Mouse (Mus musculus) testis, adult 2 months (tissue): ENCODE data around the gene Als2. TPM values are rescaled to one million over a fixed set of nuclear protein-coding genes. Genes with fewer than 3 reads are reported as not detected.

Experiments used
- H3K27ac ChIP-seq: fragments of 200-500 bp; 2 replicates; pipeline ENCODE4 v1.5.1; 2012; ENCODE audit warnings: low read depth, low read length; ENCODE audit not compliant: control insufficient read depth, insufficient read depth
- H3K27me3 ChIP-seq: fragments of 200-500 bp; 2 replicates; pipeline ENCODE4 v1.6.1; 2012; ENCODE audit warnings: mild to moderate bottlenecking, low read length, moderate library complexity; ENCODE audit not compliant: control insufficient read depth, insufficient read depth
- H3K36me3 ChIP-seq: fragments of 200-500 bp; 2 replicates; pipeline ENCODE4 v1.6.1; 2012; ENCODE audit warnings: mild to moderate bottlenecking, low read length; ENCODE audit not compliant: control insufficient read depth, insufficient read depth
- H3K4me1 ChIP-seq: fragments of 200-500 bp; 2 replicates; pipeline ENCODE4 v1.6.1; 2012; ENCODE audit warnings: low read length; ENCODE audit not compliant: control insufficient read depth, insufficient read depth
- H3K4me3 ChIP-seq: fragments of 200-500 bp; 2 replicates; pipeline ENCODE4 v1.5.1; 2012; ENCODE audit warnings: low read depth, mild to moderate bottlenecking, low read length, moderate library complexity, mixed read lengths; ENCODE audit not compliant: control insufficient read depth
- CTCF ChIP-seq: fragments of 200-500 bp; IDR thresholded peaks from 2 replicates; pipeline ENCODE4 v1.5.1; 2012; ENCODE audit warnings: low read depth, mild to moderate bottlenecking, inconsistent platforms, low read length, moderate library complexity; ENCODE audit not compliant: control insufficient read depth, insufficient read depth, insufficient replicate concordance
- POLR2A ChIP-seq: fragments of 200-500 bp; IDR thresholded peaks from 2 replicates; pipeline ENCODE4 v1.6.1; 2012; ENCODE audit warnings: low read depth, mild to moderate bottlenecking, inconsistent platforms, low read length, moderate library complexity; ENCODE audit not compliant: control insufficient read depth
- polyA plus RNA-seq: library from polyadenylated mRNA; depleted of rRNA; stranded (reverse); fragments of >200 nt; gene quantifications from 2 replicates; pipeline ENCODE4 v1.2.3, GENCODE M21; 2012

Als2 gene
- polyA plus RNA-seq, 1 experiment: 7.1 TPM

- Histone ChIP-seq H3K27ac (no peak overlapping the region), H3K4me1 (no peaks in the 10 kb centered on the region), H3K27me3 (no peaks in the 10 kb centered on the region), H3K36me3 (no peaks in the 10 kb centered on the region), H3K4me3 (no peak overlapping the region)
- TF ChIP-seq CTCF: no peak
- no peak for TF ChIP-seq POLR2A
Measured at GRCm38 (mm10) chr1:59228552-59228951, 8.5 kb downstream of the Als2 start.

DNA sequence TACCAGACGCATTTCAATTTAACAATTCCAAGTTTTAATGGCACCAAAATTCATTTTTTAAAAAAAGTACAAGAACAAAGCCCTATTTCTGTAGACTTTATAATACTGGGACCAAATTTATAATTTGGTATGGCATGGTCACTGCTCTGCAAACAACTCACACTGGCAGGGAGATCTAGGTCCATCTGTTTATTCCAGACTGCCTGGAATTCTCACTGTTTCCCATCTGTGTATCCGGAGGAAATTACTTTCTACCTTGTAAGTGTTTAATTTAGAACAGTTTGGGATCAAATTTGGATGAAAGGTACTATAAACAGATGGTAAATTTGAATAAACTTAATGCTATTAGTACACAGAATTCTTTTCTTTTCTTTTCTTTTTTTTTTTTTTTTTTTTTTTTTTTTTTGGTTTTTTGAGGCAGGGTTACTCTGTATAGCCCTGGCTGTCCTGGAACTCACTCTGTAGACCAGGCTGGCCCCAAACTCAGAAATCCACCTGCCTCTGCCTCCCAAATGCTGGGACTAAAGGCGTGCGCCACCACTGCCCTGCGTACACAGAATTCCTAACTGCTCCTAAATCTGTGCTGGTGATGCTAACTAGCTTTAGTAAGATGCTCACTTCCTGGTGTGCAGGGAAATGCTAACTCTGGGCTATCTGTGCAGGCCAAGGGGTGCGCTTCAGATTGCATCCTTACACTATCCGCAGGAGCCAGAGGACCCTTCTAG lies 14.8 kb downstream of the Als2 start:
- Histone ChIP-seq H3K27ac (no peak overlapping the region), H3K27me3 (no peaks in the 10 kb centered on the region), H3K36me3 (no peaks in the 10 kb centered on the region), H3K4me1 (no peaks in the 10 kb centered on the region), H3K4me3 (no peak overlapping the region)
- TF ChIP-seq POLR2A (no peak), CTCF (no peak)

- H3K27ac ChIP-seq: no peak overlapping the region
- H3K36me3 ChIP-seq: peaks cover under 1% of the 10 kb centered on the region; the same call in 1 of the 2 replicates
- no peak overlapping the region for H3K4me3 ChIP-seq
- TF ChIP-seq POLR2A: no peak
- TF ChIP-seq CTCF: no peak
- H3K4me1 ChIP-seq: no peaks in the 10 kb centered on the region
- no peaks in the 10 kb centered on the region for H3K27me3 ChIP-seq
Measured at GRCm38 (mm10) chr1:59221591-59221990, 15.4 kb downstream of the Als2 start.

- Histone ChIP-seq H3K4me1 (no peaks in the 10 kb centered on the region), H3K27me3 (no peaks in the 10 kb centered on the region), H3K27ac (no peak overlapping the region), H3K36me3 (peaks cover 3% of the 10 kb centered on the region; the same call in 1 of the 2 replicates), H3K4me3 (no peak overlapping the region)
- TF ChIP-seq POLR2A (no peak), CTCF (no peak)
Measured at GRCm38 (mm10) chr1:59220371-59220770, 16.7 kb downstream of the Als2 start.

GRCm38 (mm10) chr1:59215446-59215845 lies 21.6 kb downstream of the Als2 start:
- Histone ChIP-seq H3K4me1 (no peaks in the 10 kb centered on the region), H3K36me3 (peaks cover 3% of the 10 kb centered on the region; the same call in 1 of the 2 replicates), H3K4me3 (no peak overlapping the region), H3K27me3 (no peaks in the 10 kb centered on the region), H3K27ac (no peak overlapping the region)
- no peak for TF ChIP-seq CTCF
- TF ChIP-seq POLR2A: no peak

DNA sequence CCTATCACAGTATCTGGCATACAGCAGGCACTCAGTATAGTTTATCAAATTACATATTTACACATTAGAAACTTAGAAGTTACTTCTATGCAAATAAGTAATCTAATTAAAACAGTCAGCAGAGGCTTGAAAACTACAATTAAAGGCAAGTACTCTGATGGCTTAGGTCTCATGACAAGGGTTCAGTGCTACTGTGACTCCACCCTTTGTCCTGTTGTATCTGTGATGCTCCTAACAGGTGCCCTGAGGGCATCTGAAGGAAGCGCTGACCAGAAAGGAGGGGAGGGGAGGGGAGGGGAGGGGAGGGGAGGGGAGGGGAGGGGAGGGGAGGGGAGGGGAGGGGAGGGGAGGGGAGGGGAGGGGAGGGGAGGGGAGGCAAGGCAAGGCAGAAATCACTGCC lies 24.1 kb downstream of the Als2 start:
- Histone ChIP-seq H3K4me1 (no peaks in the 10 kb centered on the region), H3K4me3 (no peak overlapping the region), H3K36me3 (peaks cover 6% of the 10 kb centered on the region), H3K27me3 (no peaks in the 10 kb centered on the region), H3K27ac (no peak overlapping the region)
- TF ChIP-seq POLR2A: no peak
- no peak for TF ChIP-seq CTCF

DNA sequence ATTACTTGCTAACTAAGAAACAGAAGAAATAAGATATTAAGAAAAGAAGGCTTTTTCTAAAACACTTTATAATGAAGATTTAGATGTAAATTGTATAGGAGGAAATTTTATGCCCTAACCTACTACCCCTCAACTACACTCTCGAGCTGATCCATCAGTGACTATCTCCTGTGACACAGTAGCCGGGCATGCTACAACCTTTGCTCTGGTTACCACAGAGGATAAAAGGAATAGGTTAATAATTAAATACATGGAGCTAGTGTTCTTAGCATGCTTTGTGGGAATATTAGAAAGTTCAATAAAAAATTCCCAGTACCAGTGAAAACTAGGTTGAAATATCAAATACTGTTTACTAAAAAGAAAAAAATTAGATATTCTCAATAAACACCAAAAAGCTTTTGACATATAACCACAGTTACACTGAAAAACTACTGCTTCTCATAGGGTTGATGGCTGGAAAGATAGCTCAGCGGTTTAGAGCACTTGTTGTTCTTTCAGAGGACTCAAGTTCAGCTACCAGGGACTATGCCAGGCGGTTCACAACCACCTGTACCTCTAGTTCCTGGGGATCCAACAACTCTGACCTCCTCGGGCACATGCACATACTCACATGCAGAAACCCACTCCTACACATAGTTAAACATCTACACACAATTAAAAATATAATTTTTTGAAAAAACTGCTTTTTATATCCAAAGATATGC lies 24.8 kb downstream of the Als2 start:
- Histone ChIP-seq H3K27ac (no peak overlapping the region), H3K27me3 (no peaks in the 10 kb centered on the region), H3K4me3 (no peak overlapping the region), H3K36me3 (peaks cover 6% of the 10 kb centered on the region), H3K4me1 (no peaks in the 10 kb centered on the region)
- TF ChIP-seq POLR2A: no peak
